ENCODE assay signal across 22 mouse cellular contexts in genomic region chr12:8684200-8684599, GRCm38 (mm10). TPM values are rescaled to one million over a fixed set of nuclear protein-coding genes. Genes with fewer than 3 reads are reported as not detected.
A peak's percentile ranks its signal among the peaks of the same experiment; 100 is the strongest.
DNase-seq lines count a peak whose midpoint lies in the region; ATAC-seq and TF ChIP-seq lines count a peak whose summit lies in the region.
"Had no signal": no experiment of that assay in that cellular context is flagged by ENCODE, and none has a peak within 500 bp of the region (broad histone marks: within the 10 kb centered on the region; RNA-seq: fewer than 3 reads in every experiment).

No protein-coding gene starts in this region.

- peaks cover 16% of the 10 kb centered on the region for H3K36me3 ChIP-seq in heart, embryonic 13.5 days
- H3K36me3 ChIP-seq in liver, embryonic 12.5 days, result peaks cover 30% of the 10 kb centered on the region
- H3K36me3 ChIP-seq in liver, postnatal 0 days (replicated peaks; ENCODE audit: insufficient read depth, low read length), result peaks cover 2% of the 10 kb centered on the region; the same call in 1 of the 2 replicates
- H3K36me3 ChIP-seq in liver, embryonic 15.5 days (replicated peaks), result peaks cover 14% of the 10 kb centered on the region; the same call in 1 of the 2 replicates
- H3K36me3 ChIP-seq: lung, embryonic 15.5 days had no signal

- TF ChIP-seq EP300 in liver, postnatal 0 days (IDR thresholded peaks at IDR 0.05; ENCODE audit: low read depth), result no peak

- peaks cover 33% of the 10 kb centered on the region for H3K4me1 ChIP-seq in heart, embryonic 13.5 days
- H3K4me1 ChIP-seq in liver, embryonic 12.5 days, result peaks cover 36% of the 10 kb centered on the region
- H3K4me1 ChIP-seq in liver, postnatal 0 days (ENCODE audit: insufficient read depth), result peaks cover 10% of the 10 kb centered on the region
- H3K4me1 ChIP-seq in liver, embryonic 15.5 days (replicated peaks), result peaks cover 37% of the 10 kb centered on the region
- H3K4me1 ChIP-seq: embryonic facial prominence, embryonic 13.5 days; forebrain, embryonic 12.5 days; hindbrain, embryonic 12.5 days; lung, embryonic 15.5 days had no signal

- H3K27ac ChIP-seq in heart, embryonic 13.5 days (replicated peaks), result peak overlapping the region; percentile 51
- no peak overlapping the region for H3K27ac ChIP-seq in liver, embryonic 12.5 days
- no peak overlapping the region for H3K27ac ChIP-seq in liver, postnatal 0 days (ENCODE audit: low read depth)
- H3K27ac ChIP-seq in liver, embryonic 15.5 days (replicated peaks), result no peak overlapping the region
- H3K27ac ChIP-seq: embryonic facial prominence, embryonic 13.5 days; forebrain, embryonic 12.5 days; hindbrain, embryonic 12.5 days; left cerebral cortex, adult 2 months; lung, embryonic 15.5 days had no signal

- no peaks in the 10 kb centered on the region for H3K27me3 ChIP-seq in heart, embryonic 13.5 days (replicated peaks)
- no peaks in the 10 kb centered on the region for H3K27me3 ChIP-seq in liver, embryonic 12.5 days (replicated peaks)
- no peaks in the 10 kb centered on the region for H3K27me3 ChIP-seq in liver, postnatal 0 days (ENCODE audit: insufficient read depth, low read length)
- H3K27me3 ChIP-seq in liver, embryonic 15.5 days, result no peaks in the 10 kb centered on the region
- H3K27me3 ChIP-seq: embryonic facial prominence, embryonic 13.5 days; forebrain, embryonic 12.5 days; hindbrain, embryonic 12.5 days; lung, embryonic 15.5 days had no signal

- no peak overlapping the region for H3K4me3 ChIP-seq in heart, embryonic 13.5 days
- no peak overlapping the region for H3K4me3 ChIP-seq in liver, embryonic 12.5 days
- no peak overlapping the region for H3K4me3 ChIP-seq in liver, postnatal 0 days (ENCODE audit: low read depth, low read length)
- H3K4me3 ChIP-seq in liver, embryonic 15.5 days (replicated peaks), result no peak overlapping the region
- H3K4me3 ChIP-seq: embryonic facial prominence, embryonic 13.5 days; erythroblast, embryonic 14.5 days; forebrain, embryonic 12.5 days; hindbrain, embryonic 12.5 days; left cerebral cortex, adult 2 months; lung, embryonic 15.5 days had no signal

- H3K9ac ChIP-seq in heart, embryonic 13.5 days, result no peak overlapping the region
- no peak overlapping the region for H3K9ac ChIP-seq in liver, embryonic 12.5 days
- H3K9ac ChIP-seq in liver, postnatal 0 days (replicated peaks), result no peak overlapping the region
- no peak overlapping the region for H3K9ac ChIP-seq in liver, embryonic 15.5 days
- H3K9ac ChIP-seq: embryonic facial prominence, embryonic 13.5 days; forebrain, embryonic 12.5 days; hindbrain, embryonic 12.5 days; lung, embryonic 15.5 days had no signal

- no peak for DNase-seq in heart, adult 8-10 months (ENCODE audit: low spot score)
- no peak for DNase-seq in liver, postnatal 0 days
- no peak for DNase-seq in kidney, adult 11 months
- DNase-seq in spleen, adult 12 weeks (ENCODE audit: low spot score), result no peak
- DNase-seq: adrenal gland, adult 8-10 months; cerebellum, adult 18-20 months; cerebellum, postnatal 14 days; embryo, embryonic 11 days; lung, postnatal 36 days; thymus, postnatal 4 days had no signal

- TF ChIP-seq CTCF in liver, postnatal 0 days (IDR thresholded peaks at IDR 0.05; ENCODE audit: low read depth), result no peak

- peak overlapping the region; percentile 36 for H3K4me2 ChIP-seq in heart, embryonic 13.5 days
- H3K4me2 ChIP-seq in liver, embryonic 12.5 days, result peak overlapping the region; percentile 7; the same call in 1 of the 2 replicates
- H3K4me2 ChIP-seq in liver, postnatal 0 days (ENCODE audit: low read depth, low read length), result no peak overlapping the region
- H3K4me2 ChIP-seq in liver, embryonic 15.5 days, result no peak overlapping the region
- H3K4me2 ChIP-seq: embryonic facial prominence, embryonic 13.5 days; forebrain, embryonic 12.5 days; hindbrain, embryonic 12.5 days; lung, embryonic 15.5 days had no signal

- H3K9me3 ChIP-seq in heart, embryonic 13.5 days, result no peaks in the 10 kb centered on the region
- H3K9me3 ChIP-seq in liver, embryonic 12.5 days (replicated peaks), result no peaks in the 10 kb centered on the region
- H3K9me3 ChIP-seq in liver, postnatal 0 days (ENCODE audit: low read length), result no peaks in the 10 kb centered on the region
- H3K9me3 ChIP-seq in liver, embryonic 15.5 days (replicated peaks), result no peaks in the 10 kb centered on the region
- H3K9me3 ChIP-seq: embryonic facial prominence, embryonic 13.5 days; hindbrain, embryonic 12.5 days; lung, embryonic 15.5 days had no signal

- ATAC-seq in heart, embryonic 13.5 days (ENCODE audit: extremely low read depth, insufficient number of reproducible peaks, low FRiP score, low TSS enrichment), result no peak
- ATAC-seq in liver, embryonic 12.5 days, result peak; percentile 76
- no peak for ATAC-seq in liver, postnatal 0 days
- ATAC-seq in liver, embryonic 15.5 days (ENCODE audit: insufficient read depth), result peak; percentile 54
- ATAC-seq: activated CD4-positive, CD25-positive, alpha-beta regulatory T cell, adult 4 months; intestine, postnatal 0 days; midbrain, embryonic 16.5 days had no signal

- WGBS in heart, embryonic 13.5 days, result 36% methylated on average over 1 of the region's 1 CpGs
- 41% methylated on average over 1 of the region's 1 CpGs for WGBS in liver, embryonic 12.5 days (ENCODE audit: insufficient replicate concordance)
- 54% methylated on average over 1 of the region's 1 CpGs for WGBS in liver, postnatal 0 days (ENCODE audit: insufficient replicate concordance)
- 33% methylated on average over 1 of the region's 1 CpGs for WGBS in liver, embryonic 15.5 days (ENCODE audit: insufficient replicate concordance)

RNA-seq across cellular contexts. Expression of gene Pum2, which starts 10.3 kb away (rescaled TPM):
- polyA plus RNA-seq in heart, embryonic 13.5 days (2015; fragmentation: Nextera tagmentation; extraction: Ambion mirVana), result 24.0 and 25.3 TPM in 2 replicates
- total RNA-seq in heart, adult 8-10 months (2022), result 100 to 1,000 TPM; 122 to 130 (median 125) TPM
- 26.5 and 26.7 TPM in 2 replicates for polyA plus RNA-seq in liver, embryonic 12.5 days (2016; fragmentation: Nextera tagmentation; extraction: Ambion mirVana)
- 11.7 and 11.9 TPM in 2 replicates for polyA plus RNA-seq in liver, postnatal 0 days (2015; fragmentation: Nextera tagmentation; extraction: Ambion mirVana)
- 14.1 and 14.8 TPM in 2 replicates for polyA plus RNA-seq in liver, embryonic 15.5 days (2015; fragmentation: Nextera tagmentation; extraction: Ambion mirVana)

Comparison
In these comparisons a context has a peak if more than half of its experiments do, and no peak if none do; other contexts are left out.
1. ATAC-seq: peak in liver, embryonic 12.5 days (single experiment) and liver, embryonic 15.5 days (single experiment); none in heart, embryonic 13.5 days (single experiment) and liver, postnatal 0 days (single experiment).
2. H3K4me2 ChIP-seq: peak in heart, embryonic 13.5 days (single experiment) and liver, embryonic 12.5 days (single experiment); none in liver, postnatal 0 days (single experiment) and liver, embryonic 15.5 days (single experiment).